Mouse (Mus musculus) thymus, adult 2 months (tissue): ENCODE data around the gene Opalin. TPM values are rescaled to one million over a fixed set of nuclear protein-coding genes. Genes with fewer than 3 reads are reported as not detected.
A peak's percentile ranks its signal among the peaks of the same experiment; 100 is the strongest.

Source experiments
- DNase-seq: peaks from one replicate; pipeline ENCODE4 v3.0.0; 2021
- H3K27ac ChIP-seq: fragments of 200-500 bp; 2 replicates; pipeline ENCODE4 v1.5.1; 2012; ENCODE audit warnings: low read length, control low read depth; ENCODE audit not compliant: control insufficient read depth, insufficient read depth
- H3K27me3 ChIP-seq: fragments of 200-500 bp; 2 replicates; pipeline ENCODE4 v1.6.1; 2012; ENCODE audit warnings: mild to moderate bottlenecking, low read length, moderate library complexity, mixed read lengths; ENCODE audit not compliant: control insufficient read depth, insufficient read depth
- H3K36me3 ChIP-seq: fragments of 200-500 bp; 2 replicates; pipeline ENCODE4 v1.6.1; 2012; ENCODE audit warnings: mild to moderate bottlenecking, low read length, moderate library complexity; ENCODE audit not compliant: control insufficient read depth, insufficient read depth
- H3K4me1 ChIP-seq: fragments of 200-500 bp; replicated peaks from 2 replicates; pipeline ENCODE4 v1.6.1; 2012; ENCODE audit warnings: low read length; ENCODE audit not compliant: control insufficient read depth, insufficient read depth
- H3K4me3 ChIP-seq: fragments of 200-500 bp; 2 replicates; pipeline ENCODE4 v1.5.1; 2012; ENCODE audit warnings: mild to moderate bottlenecking, low read length, control low read depth, moderate library complexity; ENCODE audit not compliant: control insufficient read depth, insufficient read depth
- CTCF ChIP-seq: fragments of 200-500 bp; IDR thresholded peaks from 2 replicates; pipeline ENCODE4 v1.5.1; 2012; ENCODE audit warnings: mild to moderate bottlenecking, control low read depth, low read length, moderate library complexity, borderline replicate concordance; ENCODE audit not compliant: control insufficient read depth, poor library complexity, insufficient read depth; ENCODE audit errors: extremely low read depth
- POLR2A ChIP-seq: fragments of 200-500 bp; IDR thresholded peaks from 2 replicates; pipeline ENCODE4 v1.6.1; 2012; ENCODE audit warnings: mild to moderate bottlenecking, low read length, control low read depth, moderate library complexity; ENCODE audit not compliant: control insufficient read depth, poor library complexity, insufficient read depth; ENCODE audit errors: extremely low read depth
- WGBS: fragments of 180-500 bp; shearing (Covaris S2); methylation state at CpG from one replicate; pipeline ENCODE4 v1.1.7; 2018; 5-methylcytosine and 5-hydroxymethylcytosine counted together
- polyA plus RNA-seq: library from polyadenylated mRNA; depleted of rRNA; stranded (reverse); fragments of >200 nt; gene quantifications from 2 replicates; pipeline ENCODE4 v1.2.3, GENCODE M21; 2012

Opalin gene
- polyA plus RNA-seq, 1 experiment = 0.13 TPM

GRCm38 (mm10) chr19:41053530-41053929 is 23.4 kb downstream of the Opalin start:
- DNase-seq = peak; percentile 74
- no peak overlapping the region for H3K4me3 ChIP-seq
- H3K4me1 ChIP-seq = peaks cover 6% of the 10 kb centered on the region; the same call in 1 of the 2 replicates
- 56% methylated on average over 10 of the region's 10 CpGs for WGBS
- H3K36me3 ChIP-seq = peaks cover 94% of the 10 kb centered on the region
- no peaks in the 10 kb centered on the region for H3K27me3 ChIP-seq
- no peak overlapping the region for H3K27ac ChIP-seq
- TF ChIP-seq CTCF (peak; percentile 79; the same call in 1 of the 2 replicates), POLR2A (no peak)

- peaks cover 95% of the 10 kb centered on the region for H3K36me3 ChIP-seq
- WGBS = 81% methylated on average over 5 of the region's 5 CpGs
- H3K27ac ChIP-seq = peak overlapping the region; percentile 13; the same call in 1 of the 2 replicates
- no peak for DNase-seq
- H3K4me1 ChIP-seq = peaks cover 6% of the 10 kb centered on the region; the same call in 1 of the 2 replicates
- TF ChIP-seq CTCF = no peak
- no peak for TF ChIP-seq POLR2A
- H3K4me3 ChIP-seq = no peak overlapping the region
- no peaks in the 10 kb centered on the region for H3K27me3 ChIP-seq
Measured at GRCm38 (mm10) chr19:41052247-41052646, 24.7 kb downstream of the Opalin start.

GRCm38 (mm10) chr19:41051714-41052113 is 25.2 kb downstream of the Opalin start:
- DNase-seq = no peak
- WGBS = 100% methylated on average over 1 of the region's 1 CpGs
- TF ChIP-seq POLR2A (no peak), CTCF (no peak)
- H3K4me1 ChIP-seq = peaks cover 6% of the 10 kb centered on the region; the same call in 1 of the 2 replicates
- H3K36me3 ChIP-seq = peaks cover 95% of the 10 kb centered on the region
- no peak overlapping the region for H3K4me3 ChIP-seq
- no peaks in the 10 kb centered on the region for H3K27me3 ChIP-seq
- peak overlapping the region; percentile 13; the same call in 1 of the 2 replicates for H3K27ac ChIP-seq

GRCm38 (mm10) chr19:41048187-41048559 is 28.7 kb downstream of the Opalin start:
- peaks cover 6% of the 10 kb centered on the region; the same call in 1 of the 2 replicates for H3K4me1 ChIP-seq
- H3K27me3 ChIP-seq = no peaks in the 10 kb centered on the region
- H3K27ac ChIP-seq = peak overlapping the region; percentile 23; the same call in 1 of the 2 replicates
- H3K36me3 ChIP-seq = peaks cover 93% of the 10 kb centered on the region
- 97% methylated on average over 3 of the region's 3 CpGs for WGBS
- TF ChIP-seq CTCF (no peak), POLR2A (no peak)
- no peak for DNase-seq
- no peak overlapping the region for H3K4me3 ChIP-seq

GRCm38 (mm10) chr19:41047437-41048186 is 29.3 kb downstream of the Opalin start:
- Histone ChIP-seq H3K4me3 (no peak overlapping the region), H3K36me3 (peaks cover 93% of the 10 kb centered on the region), H3K27me3 (no peaks in the 10 kb centered on the region), H3K4me1 (0 out of 2 replicates have a peak, but pooled peaks cover 2% of the 10 kb centered on the region), H3K27ac (no peak overlapping the region)
- no peak for DNase-seq
- WGBS = over 99% methylated on average over 9 of the region's 9 CpGs
- TF ChIP-seq CTCF (no peak), POLR2A (no peak)

GRCm38 (mm10) chr19:41045091-41045770 is 31.7 kb downstream of the Opalin start:
- TF ChIP-seq POLR2A (no peak), CTCF (no peak)
- no peak overlapping the region for H3K4me3 ChIP-seq
- H3K27me3 ChIP-seq = no peaks in the 10 kb centered on the region
- H3K4me1 ChIP-seq = no peaks in the 10 kb centered on the region
- 89% methylated on average over 10 of the region's 10 CpGs for WGBS
- H3K27ac ChIP-seq = no peak overlapping the region
- DNase-seq = no peak
- peaks cover 96% of the 10 kb centered on the region for H3K36me3 ChIP-seq

- peak; percentile 81 for DNase-seq
- Histone ChIP-seq H3K4me3 (no peak overlapping the region), H3K36me3 (peaks cover 76% of the 10 kb centered on the region), H3K4me1 (peaks cover 30% of the 10 kb centered on the region), H3K27ac (peak overlapping the region; percentile 91), H3K27me3 (no peaks in the 10 kb centered on the region)
- TF ChIP-seq POLR2A = no peak
- TF ChIP-seq CTCF = no peak
- WGBS = 7% methylated on average over 7 of the region's 7 CpGs
Measured at GRCm38 (mm10) chr19:41039110-41039509, 37.8 kb downstream of the Opalin start.
